In genomic region chr9:40699194-40699593, GRCm38 (mm10) we compare ENCODE assay signal across 22 mouse cellular contexts. TPM values are rescaled to one million over a fixed set of nuclear protein-coding genes. Genes with fewer than 3 reads are reported as not detected.
"Had no signal": no experiment of that assay in that cellular context is flagged by ENCODE, and none has a peak within 500 bp of the region (broad histone marks: within the 10 kb centered on the region; RNA-seq: fewer than 3 reads in every experiment).

No protein-coding gene starts in this region.

- DNase-seq: kidney, adult 18-20 months; kidney, postnatal 25 days; liver, embryonic 13.5 days; lung, adult 18-20 months; lung, postnatal 10 days; lung, postnatal 4 days; retina, postnatal 1 day; right cerebral cortex, postnatal 4 days; spleen, adult 18-20 months; thymus, adult 18-20 months; thymus, postnatal 36 days had no signal

- H3K27ac ChIP-seq: intestine, embryonic 15.5 days; limb, embryonic 15.5 days; liver, embryonic 13.5 days; midbrain, embryonic 12.5 days; neural tube, embryonic 13.5 days had no signal

- H3K4me1 ChIP-seq: intestine, embryonic 15.5 days; liver, embryonic 13.5 days had no signal

- H3K4me2 ChIP-seq: intestine, embryonic 15.5 days; limb, embryonic 15.5 days; liver, embryonic 13.5 days; midbrain, embryonic 12.5 days; neural tube, embryonic 13.5 days had no signal

- H3K9me3 ChIP-seq: intestine, embryonic 15.5 days; limb, embryonic 15.5 days; liver, embryonic 13.5 days; midbrain, embryonic 12.5 days; neural tube, embryonic 13.5 days had no signal

- H3K4me3 ChIP-seq: intestine, embryonic 15.5 days; limb, embryonic 15.5 days; liver, embryonic 13.5 days; midbrain, embryonic 12.5 days; neural tube, embryonic 13.5 days had no signal

- H3K9ac ChIP-seq: intestine, embryonic 15.5 days; limb, embryonic 15.5 days; liver, embryonic 13.5 days; midbrain, embryonic 12.5 days; neural tube, embryonic 13.5 days had no signal

- H3K36me3 ChIP-seq: intestine, embryonic 15.5 days; liver, embryonic 13.5 days; midbrain, embryonic 12.5 days had no signal

- H3K27me3 ChIP-seq: intestine, embryonic 15.5 days; limb, embryonic 15.5 days; liver, embryonic 13.5 days; midbrain, embryonic 12.5 days; neural tube, embryonic 13.5 days had no signal

- ATAC-seq: intestine, embryonic 15.5 days; midbrain, embryonic 16.5 days had no signal

RNA-seq across cellular contexts. Expression of gene Gm21915, which starts 28.8 kb away (rescaled TPM):
- total RNA-seq: layer of hippocampus, adult 8-10 months; left cerebral cortex, adult 8-10 months; left cerebral cortex, postnatal 25 days; megakaryocyte-erythroid progenitor cell, adult 5-6 weeks had no signal
- polyA plus RNA-seq: intestine, embryonic 15.5 days; limb, embryonic 11.5 days; limb, embryonic 15.5 days; liver, embryonic 13.5 days; midbrain, embryonic 12.5 days; midbrain, embryonic 16.5 days; neural tube, embryonic 13.5 days; stomach, embryonic 14.5 days had no signal
